Mouse (Mus musculus) Patski (cell line): Measurements from ENCODE around the gene Ccdc177. TPM values are rescaled to one million over a fixed set of nuclear protein-coding genes. Genes with fewer than 3 reads are reported as not detected.
A peak's percentile ranks its signal among the peaks of the same experiment; 100 is the strongest.

ENCODE experiments used
- ATAC-seq: fragments of 100-300 bp; one replicate; pipeline ENCODE4 v1.8.0; 2021
- CTCF ChIA-PET: fragments of 350-600 bp; sonication (Branson Sonifier 250); formaldehyde crosslinking; loops from one replicate; lab custom pipeline; 2022; ENCODE audit warnings: inconsistent platforms; lab: Charles Lee
- POLR2A ChIA-PET: fragments of 350-600 bp; sonication (Branson Sonifier 250); formaldehyde crosslinking; loops from one replicate; lab custom pipeline; 2022; ENCODE audit warnings: antibody characterized with exemption, inconsistent platforms; lab: Charles Lee
- DNase-seq: peaks from one replicate; pipeline ENCODE4 v3.0.0-alpha.2; 2011; ENCODE audit warnings: low read depth, low spot score
- H3K27me3 ChIP-seq: fragments of 371-371 bp; one replicate; pipeline ENCODE4 v1.5.1; 2021
- CTCF ChIP-seq: fragments of 100-300 bp; IDR thresholded peaks from one replicate; pipeline ENCODE4 v1.5.1; 2021
- in situ Hi-C: fragments of 300-500 bp; cut with MboI; formaldehyde crosslinking; loops from 3 replicates; pipeline ENCODE4 v1.11.1; 2018; ENCODE audit warnings: low pct_unique_long_range_greater_than_20kb, mixed read lengths
- polyA plus RNA-seq: library from polyadenylated mRNA; unstranded; gene quantifications from one replicate; pipeline ENCODE4 v1.2.3, GENCODE M21; 2021

Gene Ccdc177
- polyA plus RNA-seq, 1 experiment from 2014 or later, result 0.28 TPM

GRCm38 (mm10) chr12:80785597-80785996 is 25.1 kb upstream of the Ccdc177 start:
- no peak for ATAC-seq
- no peak for DNase-seq
- no peak for TF ChIP-seq CTCF
- in situ Hi-C loops, result no loop called here
- H3K27me3 ChIP-seq, result no peaks in the 10 kb centered on the region
- ChIA-PET POLR2A (no interaction called here), CTCF (interaction anchor here (1.8 kb wide), 1 partner anchor 109 kb away, joined by 6 read pairs; no protein-coding TSS in a partner anchor)

GRCm38 (mm10) chr12:80785005-80785404 is 24.5 kb upstream of the Ccdc177 start:
- ATAC-seq (no peak), DNase-seq (no peak)
- POLR2A ChIA-PET, result no interaction called here
- TF ChIP-seq CTCF, result no peak
- in situ Hi-C loops, result no loop called here
- CTCF ChIA-PET, result interaction anchor here (1.8 kb wide), 2 partner anchors 101 to 110 kb away, joined by 5 to 6 read pairs; no protein-coding TSS in a partner anchor
- no peaks in the 10 kb centered on the region for H3K27me3 ChIP-seq

DNA sequence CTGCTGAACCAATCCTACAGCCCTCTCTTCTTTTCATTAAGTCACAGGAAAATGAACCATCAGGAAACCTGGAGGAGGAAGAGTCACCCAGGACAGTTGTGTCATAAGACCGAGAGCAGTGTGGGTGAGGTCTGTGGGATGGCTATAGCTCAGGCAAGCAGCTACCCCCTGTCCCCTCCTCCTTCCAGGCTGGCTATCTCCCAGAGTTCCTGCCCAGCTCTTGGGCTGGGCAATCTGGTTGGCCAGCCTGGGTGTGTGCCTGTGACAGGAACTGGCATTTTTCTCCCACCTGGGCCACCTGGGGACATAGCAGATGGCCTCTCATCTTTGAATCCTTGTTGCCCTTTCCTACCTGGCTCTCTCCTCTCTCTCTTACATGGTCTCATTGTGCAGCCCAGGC is 23.4 kb upstream of the Ccdc177 start:
- no peak for TF ChIP-seq CTCF
- ATAC-seq (no peak), DNase-seq (no peak)
- CTCF ChIA-PET, result interaction anchor here (0.8 to 1.8 kb wide), 2 partner anchors 102 to 111 kb away, joined by 3 to 5 read pairs; no protein-coding TSS in a partner anchor
- POLR2A ChIA-PET, result no interaction called here
- in situ Hi-C loops, result no loop called here
- no peaks in the 10 kb centered on the region for H3K27me3 ChIP-seq

GRCm38 (mm10) chr12:80782892-80783291 is 22.4 kb upstream of the Ccdc177 start:
- in situ Hi-C loops, result no loop called here
- peak; percentile 63 for TF ChIP-seq CTCF
- POLR2A ChIA-PET, result no interaction called here
- ATAC-seq (no peak), DNase-seq (no peak)
- CTCF ChIA-PET, result interaction anchor here (1.8 kb wide), 1 partner anchor 103 kb away, joined by 5 read pairs; no protein-coding TSS in a partner anchor
- no peaks in the 10 kb centered on the region for H3K27me3 ChIP-seq

- TF ChIP-seq CTCF, result no peak
- DNase-seq (no peak), ATAC-seq (no peak)
- CTCF ChIA-PET, result no interaction called here
- POLR2A ChIA-PET, result interaction anchor here (0.5 to 0.7 kb wide), 4 partner anchors 12 to 109 kb away, joined by 3 to 6 read pairs (median 4); no protein-coding TSS in a partner anchor
- no peaks in the 10 kb centered on the region for H3K27me3 ChIP-seq
- in situ Hi-C loops, result no loop called here
Observed at GRCm38 (mm10) chr12:80782190-80782589, 21.7 kb upstream of the Ccdc177 start.

- ATAC-seq (no peak), DNase-seq (no peak)
- TF ChIP-seq CTCF, result no peak
- ChIA-PET POLR2A (no interaction called here), CTCF (no interaction called here)
- in situ Hi-C loops, result no loop called here
- no peaks in the 10 kb centered on the region for H3K27me3 ChIP-seq
Observed at GRCm38 (mm10) chr12:80779760-80780159, 19.3 kb upstream of the Ccdc177 start.

GRCm38 (mm10) chr12:80778188-80778936 is 17.9 kb upstream of the Ccdc177 start:
- POLR2A ChIA-PET, result no interaction called here
- ATAC-seq (no peak), DNase-seq (no peak)
- TF ChIP-seq CTCF, result no peak
- CTCF ChIA-PET, result interaction anchor here (1.8 kb wide), 1 partner anchor 116 kb away, joined by 9 read pairs; no protein-coding TSS in a partner anchor
- H3K27me3 ChIP-seq, result no peaks in the 10 kb centered on the region
- in situ Hi-C loops, result no loop called here

GRCm38 (mm10) chr12:80776046-80776634 is 15.7 kb upstream of the Ccdc177 start:
- in situ Hi-C loops, result no loop called here
- no peaks in the 10 kb centered on the region for H3K27me3 ChIP-seq
- no peak for TF ChIP-seq CTCF
- ChIA-PET POLR2A (no interaction called here), CTCF (interaction anchor here (1.8 kb wide), 1 partner anchor 119 kb away, joined by 9 read pairs; no protein-coding TSS in a partner anchor)
- DNase-seq (no peak), ATAC-seq (no peak)

DNA sequence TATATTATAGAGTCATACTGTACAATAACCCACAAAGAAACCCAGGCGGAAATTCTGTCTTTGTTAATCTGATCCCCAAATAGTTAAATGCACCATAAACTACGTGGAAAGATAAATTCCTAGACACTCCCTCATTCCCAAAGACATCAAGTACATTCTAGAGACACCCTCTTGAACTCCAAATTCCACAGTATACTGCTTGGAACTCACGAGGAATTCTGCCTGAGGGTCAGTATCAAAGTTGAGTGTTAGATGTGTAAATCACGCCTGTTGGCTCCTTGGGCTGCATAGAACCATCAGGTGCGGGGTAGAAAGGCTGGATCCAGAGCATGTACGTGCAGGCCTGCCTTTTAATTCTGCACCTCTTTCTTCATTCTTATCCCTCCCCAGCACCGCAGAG is 14.3 kb upstream of the Ccdc177 start:
- ATAC-seq (no peak), DNase-seq (no peak)
- no peaks in the 10 kb centered on the region for H3K27me3 ChIP-seq
- in situ Hi-C loops, result loop anchor here (25.0 kb wide), 1 partner anchor 413 kb away; no protein-coding TSS in a partner anchor
- ChIA-PET POLR2A (no interaction called here), CTCF (interaction anchor here (3.1 kb wide), 1 partner anchor 120 kb away, joined by 12 read pairs; no protein-coding TSS in a partner anchor)
- no peak for TF ChIP-seq CTCF

DNA sequence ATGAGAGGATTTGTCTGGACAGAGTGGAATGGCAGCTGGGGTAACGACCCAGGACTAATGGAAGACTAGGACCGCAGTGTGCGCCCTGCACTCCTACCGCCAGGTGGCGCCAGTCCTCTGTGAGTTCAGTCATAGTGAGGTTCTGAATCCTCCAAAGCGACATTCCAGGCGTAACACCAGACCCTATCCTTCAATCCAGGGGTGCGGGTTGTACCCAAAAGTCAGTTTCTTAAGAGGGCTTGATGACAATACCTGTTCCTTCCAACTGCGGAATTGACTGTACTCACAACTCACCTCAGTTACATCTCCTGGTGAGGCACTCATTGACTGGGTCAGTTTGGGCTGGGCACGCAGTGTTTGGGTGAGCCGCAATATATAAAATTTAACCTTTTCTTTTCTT is 9.2 kb upstream of the Ccdc177 start:
- DNase-seq, result no peak
- ATAC-seq, result peak; percentile 69
- POLR2A ChIA-PET, result interaction anchor here (0.5 kb wide), 1 partner anchor 13 kb away, joined by 4 read pairs; no protein-coding TSS in a partner anchor
- TF ChIP-seq CTCF, result peak; percentile 91
- in situ Hi-C loops, result loop anchor here (5.0 to 25.0 kb wide), 2 partner anchors 128 to 418 kb away; no protein-coding TSS in a partner anchor
- H3K27me3 ChIP-seq, result no peaks in the 10 kb centered on the region
- CTCF ChIA-PET, result interaction anchor here (1.2 to 1.9 kb wide), 3 partner anchors 8 to 126 kb away, joined by 4 to 10 read pairs (median 5); no protein-coding TSS in a partner anchor
